Mouse (Mus musculus): ENCODE measurements around the gene Zcchc17. TPM values are rescaled to one million over a fixed set of nuclear protein-coding genes. Genes with fewer than 3 reads are reported as not detected.

The Zcchc17 gene
- total and polyA plus RNA-seq, 3 experiments = 31.7 to 67.7 (median 51.8) TPM

- no peaks in the 10 kb centered on the region for H3K79me2 ChIP-seq (replicated peaks; ENCODE audit: control insufficient read depth, extremely low read depth, insufficient read depth, poor library complexity, severe bottlenecking)
- no peaks in the 10 kb centered on the region for H3K9me3 ChIP-seq (replicated peaks; ENCODE audit: low read length)
- H3K4me1 ChIP-seq (ENCODE audit: control insufficient read depth in 1 of 2, insufficient read depth in 2 of 2) = no peaks in the 10 kb centered on the region
- H3K36me3 ChIP-seq (replicated peaks in 1 of 2; ENCODE audit: control insufficient read depth in 1 of 2, insufficient read depth in 1 of 2, low read length in 1 of 2) = peaks cover 26 to 54% of the 10 kb centered on the region in 2 experiments
- no peak overlapping the region for H3K9ac ChIP-seq (ENCODE audit: insufficient read depth, low read depth)
- no peak for DNase-seq (ENCODE audit: extremely low read depth)
- no peak overlapping the region for H3K27ac ChIP-seq (ENCODE audit: insufficient read depth, low read depth)
- no peaks in the 10 kb centered on the region for H3K27me3 ChIP-seq (replicated peaks)
- TF ChIP-seq MEF2A (IDR thresholded peaks at IDR 0.05; ENCODE audit: borderline replicate concordance, low read depth, low read length) (no peak), USF2 (conservative IDR thresholded peaks at IDR 0.05; ENCODE audit: low read depth, low read length) (no peak), NELFE (IDR thresholded peaks at IDR 0.05; ENCODE audit: low read depth, low read length) (no peak), MAX (IDR thresholded peaks at IDR 0.05; ENCODE audit: low read length) (no peak), TBP (conservative IDR thresholded peaks at IDR 0.05; ENCODE audit: low read depth, low read length) (no peak), ZKSCAN1 (IDR thresholded peaks at IDR 0.05; ENCODE audit: borderline replicate concordance, low read depth, low read length) (no peak), MAZ (IDR thresholded peaks at IDR 0.05; ENCODE audit: low read depth, low read length) (no peak), RCOR1 (conservative IDR thresholded peaks at IDR 0.05; ENCODE audit: low read depth, low read length) (no peak), IRF4 (IDR thresholded peaks at IDR 0.05; ENCODE audit: low read depth, low read length) (no peak), GABPA (IDR thresholded peaks at IDR 0.05; ENCODE audit: insufficient replicate concordance, low read depth, low read length) (no peak), KAT2A (IDR thresholded peaks at IDR 0.05; ENCODE audit: insufficient replicate concordance, low read length) (no peak), RAD21 (IDR thresholded peaks at IDR 0.05; ENCODE audit: low read depth, low read length) (no peak), TCF12 (IDR thresholded peaks at IDR 0.05; ENCODE audit: low read depth, low read length) (no peak), MYC (IDR thresholded peaks at IDR 0.05; ENCODE audit: low read depth, low read length) (no peak), MAFK (IDR thresholded peaks at IDR 0.05; ENCODE audit: insufficient replicate concordance, low read length) (no peak), ELF1 (IDR thresholded peaks at IDR 0.05; ENCODE audit: low read depth, low read length) (no peak)
- H3K4me2 ChIP-seq (ENCODE audit: insufficient read depth, low read depth, poor library complexity, severe bottlenecking) = no peak overlapping the region
- no peak overlapping the region for H3K4me3 ChIP-seq (replicated peaks in 1 of 3; ENCODE audit: low read depth in 2 of 3, low read length in 2 of 3, poor library complexity in 1 of 3)
- in situ Hi-C loops (cut with MboI; ENCODE audit: low pct_ligation_motif_present, low pct_unique_long_range_greater_than_20kb, low sequenced_read_pairs) = no loop called here
- dilution Hi-C loops (cut with MboI; ENCODE audit: extremely low pct_ligation_motif_present, extremely low pct_unique_long_range_greater_than_20kb, low sequenced_read_pairs) = no loop called here
Observed at GRCm38 (mm10) chr4:130312526-130312925, 47.2 kb downstream of the Zcchc17 start.

- DNase-seq (ENCODE audit: extremely low read depth) = no peak
- Histone ChIP-seq H3K9ac (ENCODE audit: insufficient read depth, low read depth) (no peak overlapping the region), H3K4me2 (ENCODE audit: insufficient read depth, low read depth, poor library complexity, severe bottlenecking) (no peak overlapping the region), H3K79me2 (replicated peaks; ENCODE audit: control insufficient read depth, extremely low read depth, insufficient read depth, poor library complexity, severe bottlenecking) (no peaks in the 10 kb centered on the region), H3K9me3 (replicated peaks; ENCODE audit: low read length) (no peaks in the 10 kb centered on the region), H3K4me1 (ENCODE audit: control insufficient read depth in 1 of 2, insufficient read depth in 2 of 2) (peaks cover 0 to 11% of the 10 kb centered on the region in 2 experiments; a peak in 2 of 4 replicates), H3K27me3 (replicated peaks) (peaks cover 7% of the 10 kb centered on the region), H3K4me3 (replicated peaks in 1 of 3; ENCODE audit: low read depth in 2 of 3, low read length in 2 of 3, poor library complexity in 1 of 3) (no peak overlapping the region), H3K36me3 (replicated peaks in 1 of 2; ENCODE audit: control insufficient read depth in 1 of 2, insufficient read depth in 1 of 2, low read length in 1 of 2) (peaks cover 1 to 23% of the 10 kb centered on the region in 2 experiments), H3K27ac (ENCODE audit: insufficient read depth, low read depth) (no peak overlapping the region)
- TF ChIP-seq POLR2A (IDR thresholded peaks at IDR 0.05; ENCODE audit: low read depth, low read length) (no peak), NELFE (IDR thresholded peaks at IDR 0.05; ENCODE audit: low read depth, low read length) (no peak), EP300 (IDR thresholded peaks at IDR 0.05; ENCODE audit: low read length) (no peak), ZMIZ1 (IDR thresholded peaks at IDR 0.05; ENCODE audit: low read depth, low read length) (no peak), MAZ (IDR thresholded peaks at IDR 0.05; ENCODE audit: low read depth, low read length) (no peak), TCF12 (IDR thresholded peaks at IDR 0.05; ENCODE audit: low read depth, low read length) (no peak), MYC (IDR thresholded peaks at IDR 0.05; ENCODE audit: low read depth, low read length) (no peak), CHD2 (IDR thresholded peaks at IDR 0.05; ENCODE audit: low read length) (no peak), RCOR1 (conservative IDR thresholded peaks at IDR 0.05; ENCODE audit: low read depth, low read length) (no peak), HCFC1 (IDR thresholded peaks at IDR 0.05; ENCODE audit: low read depth, low read length) (no peak), JUND (conservative IDR thresholded peaks at IDR 0.05; ENCODE audit: low read depth, low read length) (no peak), JUN (IDR thresholded peaks at IDR 0.05; ENCODE audit: insufficient read depth, low read depth, low read length) (no peak), POLR2AphosphoS2 (IDR thresholded peaks at IDR 0.05; ENCODE audit: low read depth, low read length) (no peak), CTCF (conservative IDR thresholded peaks at IDR 0.05 in 1 of 2, IDR thresholded peaks at IDR 0.05 in 1 of 2; ENCODE audit: low read depth in 2 of 2, low read length in 2 of 2) (no peak), TBP (conservative IDR thresholded peaks at IDR 0.05; ENCODE audit: low read depth, low read length) (no peak), UBTF (IDR thresholded peaks at IDR 0.05; ENCODE audit: low read depth, low read length) (no peak), MXI1 (IDR thresholded peaks at IDR 0.05; ENCODE audit: low read depth, low read length) (no peak), ETS1 (conservative IDR thresholded peaks at IDR 0.05; ENCODE audit: low read depth, low read length) (no peak), GABPA (IDR thresholded peaks at IDR 0.05; ENCODE audit: insufficient replicate concordance, low read depth, low read length) (no peak)
- dilution Hi-C loops (cut with MboI; ENCODE audit: extremely low pct_ligation_motif_present, extremely low pct_unique_long_range_greater_than_20kb, low sequenced_read_pairs) (no loop called here), in situ Hi-C loops (cut with MboI; ENCODE audit: low pct_ligation_motif_present, low pct_unique_long_range_greater_than_20kb, low sequenced_read_pairs) (no loop called here)
Observed at GRCm38 (mm10) chr4:130309254-130309653, 50.5 kb downstream of the Zcchc17 start.
